Mouse (Mus musculus): Measurements from ENCODE around the gene Sh3bp1. TPM values are rescaled to one million over a fixed set of nuclear protein-coding genes. Genes with fewer than 3 reads are reported as not detected.

Gene Sh3bp1
- polyA plus RNA-seq, 1 experiment: 1,441 TPM

GRCm38 (mm10) chr15:78897488-78897887 lies 2.1 kb upstream of the Sh3bp1 start:
- H3K36me3 ChIP-seq (replicated peaks; ENCODE audit: low read length): peaks cover 62% of the 10 kb centered on the region

GRCm38 (mm10) chr15:78898507-78899001 lies 1.0 kb upstream of the Sh3bp1 start:
- H3K4me3 ChIP-seq (replicated peaks): peak overlapping the region; percentile 99
- H3K9me3 ChIP-seq: no peaks in the 10 kb centered on the region
- H3K36me3 ChIP-seq (replicated peaks; ENCODE audit: low read length): peaks cover 62% of the 10 kb centered on the region
- TF ChIP-seq FLI1 (IDR thresholded peaks at IDR 0.05; ENCODE audit: low read length): no peak
- no peak for TF ChIP-seq GATA1 (IDR thresholded peaks at IDR 0.05; ENCODE audit: borderline replicate concordance, low read length)
- no peaks in the 10 kb centered on the region for H3K27me3 ChIP-seq (replicated peaks)
- peaks cover 88% of the 10 kb centered on the region for H3K4me1 ChIP-seq

More at GRCm38 (mm10) chr15:78897488-78897887, 2.1 kb upstream of the Sh3bp1 start:
- H3K27me3 ChIP-seq (replicated peaks): no peaks in the 10 kb centered on the region
- TF ChIP-seq GATA1 (IDR thresholded peaks at IDR 0.05; ENCODE audit: borderline replicate concordance, low read length): no peak
- H3K4me3 ChIP-seq (replicated peaks): peak overlapping the region; percentile 99
- no peaks in the 10 kb centered on the region for H3K9me3 ChIP-seq
- peaks cover 88% of the 10 kb centered on the region for H3K4me1 ChIP-seq

- TF ChIP-seq GATA1 (IDR thresholded peaks at IDR 0.05; ENCODE audit: borderline replicate concordance, low read length): no peak
- Histone ChIP-seq H3K4me3 (replicated peaks) (peak within 1 kb of the TSS; percentile 99), H3K27me3 (replicated peaks) (no peaks in the 10 kb centered on the region), H3K9me3 (no peaks in the 10 kb centered on the region), H3K36me3 (replicated peaks; ENCODE audit: low read length) (peaks cover 62% of the 10 kb centered on the region), H3K4me1 (peaks cover 88% of the 10 kb centered on the region)
Observed at GRCm38 (mm10) chr15:78899409-78899739, 194 bp upstream of the Sh3bp1 start, which contains the start of gene Gm49510. TSS of gene Gm49510 (plus strand) at chr15:78899667.

- Histone ChIP-seq H3K9me3 (no peaks in the 10 kb centered on the region), H3K27me3 (replicated peaks) (no peaks in the 10 kb centered on the region), H3K4me3 (replicated peaks) (peak overlapping the region; percentile 99), H3K4me1 (peaks cover 85% of the 10 kb centered on the region), H3K36me3 (replicated peaks; ENCODE audit: low read length) (peaks cover 68% of the 10 kb centered on the region)
- TF ChIP-seq FLI1 (IDR thresholded peaks at IDR 0.05; ENCODE audit: low read length) (no peak), GATA1 (IDR thresholded peaks at IDR 0.05; ENCODE audit: borderline replicate concordance, low read length) (no peak)
Observed at GRCm38 (mm10) chr15:78900585-78901421, 1.2 kb downstream of the Sh3bp1 start.

GRCm38 (mm10) chr15:78901422-78901789 lies 1.8 kb downstream of the Sh3bp1 start:
- Histone ChIP-seq H3K36me3 (replicated peaks; ENCODE audit: low read length) (peaks cover 68% of the 10 kb centered on the region), H3K4me3 (replicated peaks) (peak overlapping the region; percentile 99), H3K4me1 (peaks cover 84% of the 10 kb centered on the region), H3K9me3 (no peaks in the 10 kb centered on the region), H3K27me3 (replicated peaks) (no peaks in the 10 kb centered on the region)
- TF ChIP-seq GATA1 (IDR thresholded peaks at IDR 0.05; ENCODE audit: borderline replicate concordance, low read length) (no peak), FLI1 (IDR thresholded peaks at IDR 0.05; ENCODE audit: low read length) (no peak)

GRCm38 (mm10) chr15:78903243-78903642 lies 3.7 kb downstream of the Sh3bp1 start:
- peaks cover 84% of the 10 kb centered on the region for H3K4me1 ChIP-seq
- H3K27me3 ChIP-seq (replicated peaks): no peaks in the 10 kb centered on the region
- no peaks in the 10 kb centered on the region for H3K9me3 ChIP-seq
- peaks cover 73% of the 10 kb centered on the region for H3K36me3 ChIP-seq (replicated peaks; ENCODE audit: low read length)
- peak overlapping the region; percentile 87 for H3K4me3 ChIP-seq (replicated peaks)
- no peak for TF ChIP-seq GATA1 (IDR thresholded peaks at IDR 0.05; ENCODE audit: borderline replicate concordance, low read length)
- no peak for TF ChIP-seq FLI1 (IDR thresholded peaks at IDR 0.05; ENCODE audit: low read length)

GRCm38 (mm10) chr15:78908399-78908798 lies 8.8 kb downstream of the Sh3bp1 start:
- TF ChIP-seq GATA1 (IDR thresholded peaks at IDR 0.05; ENCODE audit: borderline replicate concordance, low read length): no peak
- TF ChIP-seq FLI1 (IDR thresholded peaks at IDR 0.05; ENCODE audit: low read length): no peak
- peaks cover 77% of the 10 kb centered on the region for H3K4me1 ChIP-seq
- H3K36me3 ChIP-seq (replicated peaks; ENCODE audit: low read length): peaks cover 97% of the 10 kb centered on the region
- no peak overlapping the region for H3K4me3 ChIP-seq (replicated peaks)
- H3K27me3 ChIP-seq (replicated peaks): no peaks in the 10 kb centered on the region
- no peaks in the 10 kb centered on the region for H3K9me3 ChIP-seq

- H3K4me1 ChIP-seq: peaks cover 78% of the 10 kb centered on the region
Observed at GRCm38 (mm10) chr15:78908982-78909381, 9.4 kb downstream of the Sh3bp1 start.

GRCm38 (mm10) chr15:78912040-78912439 lies 12.5 kb downstream of the Sh3bp1 start:
- H3K9me3 ChIP-seq: no peaks in the 10 kb centered on the region
- no peak overlapping the region for H3K4me3 ChIP-seq (replicated peaks)
- TF ChIP-seq GATA1 (IDR thresholded peaks at IDR 0.05; ENCODE audit: borderline replicate concordance, low read length) (no peak), FLI1 (IDR thresholded peaks at IDR 0.05; ENCODE audit: low read length) (no peak)
- no peaks in the 10 kb centered on the region for H3K27me3 ChIP-seq (replicated peaks)
- H3K36me3 ChIP-seq (replicated peaks; ENCODE audit: low read length): peaks cover 72% of the 10 kb centered on the region
- H3K4me1 ChIP-seq: peaks cover 80% of the 10 kb centered on the region

More at GRCm38 (mm10) chr15:78908982-78909381, 9.4 kb downstream of the Sh3bp1 start:
- H3K27me3 ChIP-seq (replicated peaks): no peaks in the 10 kb centered on the region
- H3K4me3 ChIP-seq (replicated peaks): no peak overlapping the region
- no peaks in the 10 kb centered on the region for H3K9me3 ChIP-seq
- H3K36me3 ChIP-seq (replicated peaks; ENCODE audit: low read length): peaks cover 92% of the 10 kb centered on the region
- TF ChIP-seq FLI1 (IDR thresholded peaks at IDR 0.05; ENCODE audit: low read length) (no peak), GATA1 (IDR thresholded peaks at IDR 0.05; ENCODE audit: borderline replicate concordance, low read length) (no peak)

- peaks cover 68% of the 10 kb centered on the region for H3K36me3 ChIP-seq (replicated peaks; ENCODE audit: low read length)
- H3K4me1 ChIP-seq: peaks cover 70% of the 10 kb centered on the region
Observed at GRCm38 (mm10) chr15:78913632-78914090, 14.1 kb downstream of the Sh3bp1 start, which contains the start of gene Pdxp. TSS of gene Pdxp (plus strand) at chr15:78913919.

More at GRCm38 (mm10) chr15:78913632-78914090, 14.1 kb downstream of the Sh3bp1 start, which contains the start of gene Pdxp:
- no peak for TF ChIP-seq FLI1 (IDR thresholded peaks at IDR 0.05; ENCODE audit: low read length)
- no peak for TF ChIP-seq GATA1 (IDR thresholded peaks at IDR 0.05; ENCODE audit: borderline replicate concordance, low read length)
- no peaks in the 10 kb centered on the region for H3K9me3 ChIP-seq
- H3K4me3 ChIP-seq (replicated peaks): peak within 1 kb of the TSS; percentile 94
- no peaks in the 10 kb centered on the region for H3K27me3 ChIP-seq (replicated peaks)
